1 mouse cellular context compared by ENCODE assay signal in genomic region chr3:87930078-87930795, GRCm38 (mm10).
TF ChIP-seq lines count a peak whose summit lies in the region.

Gene Isg20l2, plus strand, starts transcription at chr3:87930314.
Gene Rrnad1, minus strand, starts transcription at chr3:87930717.

TF ChIP-seq in MEL, 35 proteins besides CTCF, POLR2A, EP300 and RAD21 (continued from another document):
- peak; percentile 95 for TF ChIP-seq HCFC1 (IDR thresholded peaks at IDR 0.05; ENCODE audit: low read depth, low read length)
- TF ChIP-seq MYC (IDR thresholded peaks at IDR 0.05; ENCODE audit: low read depth, low read length) = peak; percentile 79
- peak; percentile 90 for TF ChIP-seq MAZ (IDR thresholded peaks at IDR 0.05; ENCODE audit: low read depth, low read length)
- TF ChIP-seq USF1 (IDR thresholded peaks at IDR 0.05; ENCODE audit: low read depth, low read length) = no peak
- TF ChIP-seq ZC3H11A (IDR thresholded peaks at IDR 0.05; ENCODE audit: low read depth, low read length) = peak; percentile 39; the same call in 1 of the 2 replicates
- TF ChIP-seq UBTF (IDR thresholded peaks at IDR 0.05; ENCODE audit: borderline replicate concordance, insufficient read depth, low read depth, low read length) = 0 out of 2 replicates have a peak, but pooled peaks have one; percentile 44
- TF ChIP-seq GABPA (IDR thresholded peaks at IDR 0.05; ENCODE audit: low read depth, low read length) = no peak; the same call in 1 of the 2 replicates
- no peak for TF ChIP-seq E2F4 (IDR thresholded peaks at IDR 0.05; ENCODE audit: borderline replicate concordance, low read depth, low read length)
- TF ChIP-seq MXI1 (IDR thresholded peaks at IDR 0.05; ENCODE audit: low read depth, low read length) = peak; percentile 80
- TF ChIP-seq MYB (IDR thresholded peaks at IDR 0.05; ENCODE audit: low read depth, low read length) = no peak
